In the genomic region with DNA sequence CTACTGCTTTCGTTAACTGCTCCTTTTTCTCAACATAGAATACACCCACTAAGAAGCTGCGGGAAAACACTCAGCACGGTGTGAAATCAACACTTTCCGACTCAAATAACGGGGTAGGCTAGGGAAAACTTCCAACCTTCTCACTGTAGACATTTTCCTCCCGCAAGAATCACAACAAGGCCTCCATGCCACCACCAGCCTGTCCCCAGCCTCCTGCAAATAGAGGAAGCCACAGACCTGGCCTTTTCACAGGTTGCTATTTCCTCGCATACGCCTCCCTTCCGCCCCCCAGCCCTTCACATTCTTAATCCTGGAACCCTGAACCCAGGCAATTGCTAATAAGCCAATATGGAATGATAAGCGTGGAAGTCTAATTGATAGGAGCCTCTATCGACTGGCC, we compare ENCODE assay signal across 20 mouse cellular contexts.
DNase-seq lines count a peak whose midpoint lies in the region; ATAC-seq and TF ChIP-seq lines count a peak whose summit lies in the region.
"Had no signal": no experiment of that assay in that cellular context is flagged by ENCODE, and none has a peak within 500 bp of the region (broad histone marks: within the 10 kb centered on the region; RNA-seq: fewer than 3 reads in every experiment).

No protein-coding gene starts in this region.

- H3K4me2 ChIP-seq in forebrain, embryonic 12.5 days: no peak overlapping the region
- no peak overlapping the region for H3K4me2 ChIP-seq in forebrain, postnatal 0 days (ENCODE audit: low read depth)
- H3K4me2 ChIP-seq in midbrain, embryonic 11.5 days: no peak overlapping the region
- H3K4me2 ChIP-seq: forebrain, embryonic 15.5 days; hindbrain, embryonic 12.5 days; kidney, embryonic 15.5 days; lung, embryonic 15.5 days had no signal

- no peak overlapping the region for H3K4me3 ChIP-seq in forebrain, embryonic 12.5 days (replicated peaks)
- no peak overlapping the region for H3K4me3 ChIP-seq in forebrain, postnatal 0 days (ENCODE audit: low read depth, low read length)
- no peak overlapping the region for H3K4me3 ChIP-seq in midbrain, embryonic 10.5 days
- H3K4me3 ChIP-seq in midbrain, embryonic 11.5 days (ENCODE audit: low read depth, low read length): no peak overlapping the region
- peak overlapping the region; percentile 63; the same call in 1 of the 2 replicates for H3K4me3 ChIP-seq in E14TG2a.4 (replicated peaks; ENCODE audit: low read length)
- H3K4me3 ChIP-seq: forebrain, embryonic 15.5 days; hindbrain, embryonic 12.5 days; kidney, embryonic 15.5 days; lung, embryonic 15.5 days had no signal

- H3K27ac ChIP-seq in forebrain, embryonic 12.5 days: peak overlapping the region; percentile 15; the same call in 1 of the 2 replicates
- H3K27ac ChIP-seq in forebrain, postnatal 0 days (ENCODE audit: low read depth, low read length): no peak overlapping the region; the same call in 1 of the 2 replicates
- H3K27ac ChIP-seq in midbrain, embryonic 10.5 days (replicated peaks): peak overlapping the region; percentile 52; the same call in 1 of the 2 replicates
- H3K27ac ChIP-seq in midbrain, embryonic 11.5 days (ENCODE audit: low read depth, low read length): no peak overlapping the region
- H3K27ac ChIP-seq: forebrain, embryonic 15.5 days; kidney, embryonic 15.5 days; liver, embryonic 14.5 days; lung, embryonic 15.5 days; macrophage had no signal

- H3K9me3 ChIP-seq in forebrain, embryonic 12.5 days: no peaks in the 10 kb centered on the region
- H3K9me3 ChIP-seq in forebrain, postnatal 0 days (ENCODE audit: low read length): no peaks in the 10 kb centered on the region
- H3K9me3 ChIP-seq in midbrain, embryonic 10.5 days (replicated peaks): no peaks in the 10 kb centered on the region
- H3K9me3 ChIP-seq in midbrain, embryonic 11.5 days (ENCODE audit: control insufficient read depth, low read length): no peaks in the 10 kb centered on the region; the same call in 1 of the 2 replicates
- peaks cover 1% of the 10 kb centered on the region for H3K9me3 ChIP-seq in E14TG2a.4 (ENCODE audit: low read length)
- H3K9me3 ChIP-seq: forebrain, embryonic 15.5 days; kidney, embryonic 15.5 days; lung, embryonic 15.5 days had no signal

- TF ChIP-seq CTCF in forebrain, postnatal 0 days (IDR thresholded peaks at IDR 0.05; ENCODE audit: low read depth): no peak
- TF ChIP-seq CTCF in E14TG2a.4 (conservative IDR thresholded peaks at IDR 0.05; ENCODE audit: low read length): no peak

- no peaks in the 10 kb centered on the region for H3K27me3 ChIP-seq in forebrain, embryonic 12.5 days
- H3K27me3 ChIP-seq in forebrain, postnatal 0 days (ENCODE audit: insufficient read depth, low read length): no peaks in the 10 kb centered on the region
- H3K27me3 ChIP-seq in midbrain, embryonic 10.5 days (ENCODE audit: low read depth, poor library complexity, severe bottlenecking): no peaks in the 10 kb centered on the region
- H3K27me3 ChIP-seq in midbrain, embryonic 11.5 days (ENCODE audit: control insufficient read depth, insufficient read depth, low read length): no peaks in the 10 kb centered on the region
- H3K27me3 ChIP-seq in E14TG2a.4 (ENCODE audit: insufficient read depth, low read length): peaks cover 17% of the 10 kb centered on the region
- H3K27me3 ChIP-seq: forebrain, embryonic 15.5 days; hindbrain, embryonic 12.5 days; kidney, embryonic 15.5 days; lung, embryonic 15.5 days had no signal

- peaks cover 32% of the 10 kb centered on the region for H3K4me1 ChIP-seq in forebrain, embryonic 12.5 days
- H3K4me1 ChIP-seq in forebrain, postnatal 0 days (ENCODE audit: insufficient read depth): peaks cover 6% of the 10 kb centered on the region
- peaks cover 34% of the 10 kb centered on the region for H3K4me1 ChIP-seq in midbrain, embryonic 10.5 days
- H3K4me1 ChIP-seq in midbrain, embryonic 11.5 days (ENCODE audit: control insufficient read depth, insufficient read depth, low read length): peaks cover 16% of the 10 kb centered on the region
- H3K4me1 ChIP-seq in E14TG2a.4 (replicated peaks; ENCODE audit: low read depth, low read length): peaks cover 15% of the 10 kb centered on the region
- H3K4me1 ChIP-seq: kidney, embryonic 15.5 days; lung, embryonic 15.5 days had no signal

- no peak for ATAC-seq in forebrain, embryonic 12.5 days (ENCODE audit: low FRiP score)
- no peak for ATAC-seq in forebrain, postnatal 0 days
- no peak for ATAC-seq in midbrain, embryonic 11.5 days (ENCODE audit: low FRiP score)
- ATAC-seq: intestine, postnatal 0 days had no signal

- H3K9ac ChIP-seq in forebrain, embryonic 12.5 days: no peak overlapping the region
- no peak overlapping the region for H3K9ac ChIP-seq in forebrain, postnatal 0 days
- no peak overlapping the region for H3K9ac ChIP-seq in midbrain, embryonic 11.5 days (ENCODE audit: low read length)
- H3K9ac ChIP-seq: forebrain, embryonic 15.5 days; hindbrain, embryonic 12.5 days; kidney, embryonic 15.5 days; liver, embryonic 14.5 days; lung, embryonic 15.5 days had no signal

- WGBS in forebrain, embryonic 12.5 days: 92% methylated on average over 11 of the region's 11 CpGs
- 71% methylated on average over 11 of the region's 11 CpGs for WGBS in forebrain, postnatal 0 days
- 86% methylated on average over 11 of the region's 11 CpGs for WGBS in midbrain, embryonic 10.5 days
- 91% methylated on average over 11 of the region's 11 CpGs for WGBS in midbrain, embryonic 11.5 days

- H3K36me3 ChIP-seq in forebrain, embryonic 12.5 days (replicated peaks): 0 out of 2 replicates have a peak, but pooled peaks cover 8% of the 10 kb centered on the region
- no peaks in the 10 kb centered on the region for H3K36me3 ChIP-seq in forebrain, postnatal 0 days (ENCODE audit: insufficient read depth)
- peaks cover 49% of the 10 kb centered on the region for H3K36me3 ChIP-seq in midbrain, embryonic 10.5 days
- H3K36me3 ChIP-seq in midbrain, embryonic 11.5 days (ENCODE audit: control insufficient read depth, insufficient read depth, low read length): no peaks in the 10 kb centered on the region
- no peaks in the 10 kb centered on the region for H3K36me3 ChIP-seq in E14TG2a.4 (ENCODE audit: insufficient read depth, low read length)
- H3K36me3 ChIP-seq: forebrain, embryonic 15.5 days; kidney, embryonic 15.5 days; lung, embryonic 15.5 days had no signal

- no peak for DNase-seq in forebrain, postnatal 0 days
- no peak for DNase-seq in midbrain, embryonic 10.5 days (ENCODE audit: low spot score)
- no peak for DNase-seq in midbrain, embryonic 11.5 days (ENCODE audit: low spot score, missing footprints)
- peak; percentile 0 for DNase-seq in induced T-regulatory cell, adult 2 months (ENCODE audit: low read depth)
- DNase-seq in ovary, postnatal 14 days (ENCODE audit: low spot score): no peak
- DNase-seq: adrenal gland, postnatal 14 days; cerebellum, adult 2 months; cerebellum, postnatal 36 days; kidney, postnatal 4 days; right cerebral cortex, postnatal 14 days; thymus, adult 18-20 months had no signal

Comparison
In these comparisons a context has a peak if more than half of its experiments do, and no peak if none do; other contexts are left out.
1. H3K27ac ChIP-seq: peak in forebrain, embryonic 12.5 days (single experiment) and midbrain, embryonic 10.5 days (single experiment); none in forebrain, postnatal 0 days (single experiment) and midbrain, embryonic 11.5 days (single experiment).